Mouse (Mus musculus) gastrocnemius, adult 18-20 months (tissue): Measurements from ENCODE around the gene Prelp. TPM values are rescaled to one million over a fixed set of nuclear protein-coding genes. Genes with fewer than 3 reads are reported as not detected.

ENCODE experiments used
- DNase-seq: peaks from one replicate; pipeline ENCODE4 v3.0.0; 2021; ENCODE audit warnings: low spot score
- total RNA-seq, 2 experiments: library from RNA; stranded (reverse); gene quantifications; 2 replicates each; pipeline ENCODE4 v1.2.3; 2021

Prelp gene
- total RNA-seq, 2 experiments from 2014 or later: 17.6 to 37.2 TPM

- DNase-seq: no peak
These were observed 60.2 kb downstream of the Prelp start for GRCm38 (mm10) chr1:133861028-133861427.

Other genes starting within 250 kb of the Prelp start
- not detected for gene Lax1, start 231.3 kb downstream of the Prelp start, total RNA-seq
- gene Atp2b4, start 120.4 kb downstream of the Prelp start, total RNA-seq: 10 to 100 TPM in 1 of 2 experiments, 1 to 10 TPM in 1; 7.1 to 11.6 TPM
- under 1 TPM in 1 of 2 experiments, not detected in 1; 0.19 TPM for gene Optc, start 13.4 kb downstream of the Prelp start, total RNA-seq
- 100 to 1,000 TPM in 1 of 2 experiments, 10 to 100 TPM in 1; 41.0 to 107 TPM for gene Fmod, start 115.8 kb upstream of the Prelp start, total RNA-seq
- gene Btg2, start 157.7 kb upstream of the Prelp start, total RNA-seq: 10 to 100 TPM; 41.2 to 63.7 TPM
- not detected for gene Chit1, start 189.8 kb upstream of the Prelp start, total RNA-seq